Mouse (Mus musculus) gonadal fat pad, adult 2 months (tissue): Measurements from ENCODE around the gene Adat3. TPM values are rescaled to one million over a fixed set of nuclear protein-coding genes. Genes with fewer than 3 reads are reported as not detected.

Source experiments
- DNase-seq: peaks from one replicate; pipeline ENCODE4 v3.0.0-alpha.2; 2012; ENCODE audit warnings: low read depth
- polyA plus RNA-seq: library from polyadenylated mRNA; depleted of rRNA; stranded (reverse); fragments of >200 nt; gene quantifications from 2 replicates; pipeline ENCODE4 v1.2.3, GENCODE M21; 2012; rRNA removed

The Adat3 gene
- polyA plus RNA-seq, 1 experiment, result 9.5 TPM

DNA sequence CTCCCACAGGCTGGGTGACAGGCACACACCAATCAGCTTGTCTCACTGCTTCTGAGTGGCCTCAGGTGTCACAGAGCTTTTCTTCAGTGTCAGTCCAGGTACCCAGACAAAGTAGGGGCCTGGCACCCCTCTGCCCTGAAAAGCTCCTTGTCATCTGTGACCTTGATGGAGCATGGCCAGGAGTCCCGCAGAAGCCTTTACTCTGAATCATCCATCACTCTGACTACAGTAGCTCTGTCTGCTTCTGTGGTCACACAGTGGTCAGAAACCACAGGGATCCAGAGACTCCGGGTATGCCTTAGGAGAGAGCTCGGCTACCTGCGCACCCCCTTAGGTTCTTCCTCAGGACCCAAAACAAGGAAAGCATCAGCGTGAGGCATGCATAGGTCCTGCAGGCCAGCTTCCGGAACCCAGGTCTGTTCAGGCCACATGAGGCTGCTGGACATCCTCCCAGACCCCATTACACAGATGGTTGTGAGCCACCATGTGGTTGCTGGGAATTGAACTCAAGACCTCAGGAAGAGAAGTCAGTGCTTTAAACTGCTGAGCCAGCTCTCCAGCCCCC is 50.6 kb downstream of the Adat3 start:
- no peak for DNase-seq

DNA sequence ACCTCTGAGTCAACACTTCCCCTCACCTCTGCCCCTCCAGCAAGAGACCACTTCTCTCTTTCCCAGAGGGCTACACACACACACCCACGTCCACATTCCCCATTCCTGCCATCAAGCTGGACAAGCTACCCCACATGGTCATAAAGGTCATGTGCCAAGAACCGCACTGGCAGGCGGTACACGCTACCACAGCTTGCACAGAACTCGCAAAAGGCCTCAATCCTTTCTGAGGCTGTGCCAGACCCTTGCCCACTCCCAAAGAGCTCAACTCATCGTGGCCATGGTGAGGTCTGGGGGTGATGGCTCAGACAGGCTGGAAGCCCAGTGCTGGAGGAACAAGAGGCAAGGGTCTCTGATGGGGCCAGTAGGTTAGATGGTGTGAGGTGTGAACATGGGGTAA is 52.2 kb downstream of the Adat3 start:
- DNase-seq, result no peak

DNA sequence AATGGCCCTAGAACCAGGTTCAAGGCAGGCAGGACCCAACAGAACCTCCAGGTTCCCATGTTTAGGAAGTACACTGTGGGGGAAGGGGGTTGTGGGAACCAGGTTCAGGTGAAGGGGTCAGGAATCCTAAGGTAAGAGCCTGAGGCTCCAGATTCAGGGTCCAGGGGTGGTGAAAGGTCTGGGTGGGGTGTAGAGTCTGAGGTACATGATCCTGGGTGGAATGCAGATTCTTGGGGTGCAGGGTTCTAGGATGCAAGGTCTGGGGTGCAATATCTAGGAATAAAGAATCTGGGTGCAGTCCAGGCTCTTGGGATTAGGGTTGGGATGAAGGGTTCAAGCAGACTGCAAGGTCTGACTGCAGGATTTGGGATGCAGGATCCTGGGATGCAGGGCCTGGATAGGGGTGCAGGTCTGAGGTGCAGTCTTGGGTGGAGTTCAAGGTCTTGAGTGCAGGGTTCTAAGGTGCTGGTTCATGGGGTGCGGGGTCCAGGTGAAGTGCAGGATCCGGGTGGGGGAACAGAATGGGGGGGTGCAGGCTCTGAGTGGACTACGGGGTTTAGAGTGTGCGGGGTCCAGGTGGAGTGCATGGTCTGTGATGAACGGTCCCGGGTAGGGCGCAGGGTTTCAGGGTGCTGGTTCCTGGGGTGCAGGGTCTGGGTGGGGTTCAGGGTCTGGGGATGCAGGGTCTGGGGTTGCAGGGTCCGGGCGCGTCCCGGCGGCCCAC is 52.9 kb downstream of the Adat3 start:
- no peak for DNase-seq

- DNase-seq, result no peak
Measured at GRCm38 (mm10) chr10:80656130-80656862, 53.6 kb downstream of the Adat3 start.

GRCm38 (mm10) chr10:80656863-80657623 is 54.4 kb downstream of the Adat3 start, which contains the start of gene Btbd2:
Btbd2 (minus strand) TSS chr10:80657071.
- no peak for DNase-seq

Other genes with a start within 250 kb of the Adat3 start
- 0.57 and 0.93 TPM in 2 replicates for gene Plk5, start 246.4 kb upstream of the Adat3 start, polyA plus RNA-seq
- gene Mex3d, start 215.2 kb upstream of the Adat3 start, polyA plus RNA-seq, result 13.3 and 19.1 TPM in 2 replicates
- 145 and 160 TPM in 2 replicates for gene Mbd3, start 203.3 kb upstream of the Adat3 start, polyA plus RNA-seq
- gene Uqcr11, start 196.1 kb upstream of the Adat3 start, polyA plus RNA-seq, result 1,967 and 2,574 TPM in 2 replicates
- gene Tcf3, start 169.2 kb upstream of the Adat3 start, polyA plus RNA-seq, result 56.8 and 63.8 TPM in 2 replicates
- gene Onecut3, start 108.0 kb upstream of the Adat3 start, polyA plus RNA-seq, result not detected in 2 replicates
- 9.0 and 9.6 TPM in 2 replicates for gene Atp8b3, start 63.8 kb upstream of the Adat3 start, polyA plus RNA-seq
- 35.3 and 36.9 TPM in 2 replicates for gene Rexo1, start 41.3 kb upstream of the Adat3 start, polyA plus RNA-seq
- 20.8 and 30.5 TPM in 2 replicates for gene Klf16, start 25.6 kb upstream of the Adat3 start, polyA plus RNA-seq
- 192 and 205 TPM in 2 replicates for gene Abhd17a, start 12.5 kb upstream of the Adat3 start, polyA plus RNA-seq
- 82.6 and 91.5 TPM in 2 replicates for gene Scamp4, start within 50 bp of the Adat3 start, polyA plus RNA-seq
- 1.5 and 2.1 TPM in 2 replicates for gene Gm49322, start 3.1 kb downstream of the Adat3 start, polyA plus RNA-seq
- gene Csnk1g2, start 20.0 kb downstream of the Adat3 start, polyA plus RNA-seq, result 228 and 235 TPM in 2 replicates
- gene Btbd2, start 54.2 kb downstream of the Adat3 start, polyA plus RNA-seq, result 74.5 and 89.2 TPM in 2 replicates
- gene Mknk2, start 75.2 kb downstream of the Adat3 start, polyA plus RNA-seq, result 420 and 516 TPM in 2 replicates
- 34.8 and 45.6 TPM in 2 replicates for gene Mob3a, start 99.1 kb downstream of the Adat3 start, polyA plus RNA-seq
- 62.8 and 75.4 TPM in 2 replicates for gene Izumo4, start 99.3 kb downstream of the Adat3 start, polyA plus RNA-seq
- gene Ap3d1, start 139.4 kb downstream of the Adat3 start, polyA plus RNA-seq, result 149 and 151 TPM in 2 replicates
- gene Dot1l, start 152.3 kb downstream of the Adat3 start, polyA plus RNA-seq, result 18.7 and 38.6 TPM in 2 replicates
- 20.1 and 33.9 TPM in 2 replicates for gene Sf3a2, start 195.3 kb downstream of the Adat3 start, polyA plus RNA-seq
- gene Plekhj1, start 195.7 kb downstream of the Adat3 start, polyA plus RNA-seq, result 44.2 and 56.6 TPM in 2 replicates
- gene Amh, start 202.4 kb downstream of the Adat3 start, polyA plus RNA-seq, result 0.38 and 0.39 TPM in 2 replicates
- gene Jsrp1, start 210.6 kb downstream of the Adat3 start, polyA plus RNA-seq, result 0.22 and 0.63 TPM in 2 replicates
- 628 and 915 TPM in 2 replicates for gene Oaz1, start 223.8 kb downstream of the Adat3 start, polyA plus RNA-seq
- gene Lingo3, start 241.2 kb downstream of the Adat3 start, polyA plus RNA-seq, result 0.04 TPM in 1 of 2 replicates, not detected in the other